ENCODE assay signal across 7 mouse cellular contexts in genomic region chr3:103368731-103369130, GRCm38 (mm10).
"Had no signal": no experiment of that assay in that cellular context is flagged by ENCODE, and none has a peak within 500 bp of the region (broad histone marks: within the 10 kb centered on the region; RNA-seq: fewer than 3 reads in every experiment).

No protein-coding gene starts in this region.

- DNase-seq: lung, adult 2 months; lung, postnatal 14 days; lung, postnatal 36 days; right cerebral cortex, postnatal 14 days; thymus, adult 18-20 months; thymus, postnatal 14 days; thymus, postnatal 36 days had no signal
